Mouse (Mus musculus): ENCODE measurements at regions not wholly inside any gene's neighbourhood (a gene's known extent, or its start where the extent isn't known, plus 50 kb on each side); places are given as distances from the start of the nearest gene placed in this dataset.

GRCm38 (mm10) chr13:107882337-107882736 is 161.9 kb upstream of the Smim15 start:
- ATAC-seq (ENCODE audit: poor library complexity, severe bottlenecking) = no peak

DNA sequence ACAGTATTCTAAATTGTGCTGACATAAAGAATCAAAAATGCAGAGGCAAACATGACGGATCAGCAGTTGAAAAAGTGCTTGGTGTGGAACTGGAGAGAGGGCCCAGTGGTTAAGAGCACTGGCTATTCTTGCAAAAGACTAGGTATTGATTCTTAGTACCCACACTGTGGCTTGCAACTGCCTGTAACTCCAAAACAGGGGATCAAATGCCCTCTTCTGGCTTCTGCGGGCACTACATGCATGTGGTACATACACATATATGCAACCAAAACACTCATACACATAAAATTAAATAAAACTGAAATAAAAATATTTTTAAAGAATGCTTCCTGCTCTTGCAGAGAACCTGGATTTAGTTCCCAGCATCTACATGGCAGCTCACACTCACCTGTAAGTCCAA is 163.7 kb upstream of the Smim15 start:
- ATAC-seq (ENCODE audit: poor library complexity, severe bottlenecking) = no peak

- no peak for ATAC-seq (ENCODE audit: poor library complexity, severe bottlenecking)
Observed at GRCm38 (mm10) chr13:107879535-107879934, 164.7 kb upstream of the Smim15 start.

- no peak for ATAC-seq (ENCODE audit: poor library complexity, severe bottlenecking)
Observed at GRCm38 (mm10) chr13:107878980-107879379, 165.3 kb upstream of the Smim15 start.

GRCm38 (mm10) chr13:107873244-107873667 is 171.0 kb upstream of the Smim15 start:
- ATAC-seq (ENCODE audit: poor library complexity, severe bottlenecking) = peak; percentile 92

DNA sequence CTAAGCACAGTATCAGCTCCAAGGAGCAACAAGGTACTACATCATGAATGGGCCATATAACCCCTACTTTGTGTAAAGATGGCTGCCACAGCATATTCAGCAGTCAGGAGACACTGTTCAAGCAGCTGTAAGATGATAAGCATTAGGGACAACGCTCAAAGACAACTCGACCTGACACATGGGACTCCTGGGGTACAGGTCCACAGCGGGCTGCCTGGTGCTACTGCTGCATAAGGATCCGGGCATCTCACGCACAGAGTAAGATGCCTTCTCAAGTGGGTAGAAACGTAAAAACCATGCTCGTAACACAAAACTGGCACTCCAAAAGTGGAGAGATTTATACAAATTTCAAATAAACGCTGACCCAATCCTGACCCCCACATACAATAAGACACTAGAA is 171.7 kb upstream of the Smim15 start:
- no peak for ATAC-seq (ENCODE audit: poor library complexity, severe bottlenecking)

DNA sequence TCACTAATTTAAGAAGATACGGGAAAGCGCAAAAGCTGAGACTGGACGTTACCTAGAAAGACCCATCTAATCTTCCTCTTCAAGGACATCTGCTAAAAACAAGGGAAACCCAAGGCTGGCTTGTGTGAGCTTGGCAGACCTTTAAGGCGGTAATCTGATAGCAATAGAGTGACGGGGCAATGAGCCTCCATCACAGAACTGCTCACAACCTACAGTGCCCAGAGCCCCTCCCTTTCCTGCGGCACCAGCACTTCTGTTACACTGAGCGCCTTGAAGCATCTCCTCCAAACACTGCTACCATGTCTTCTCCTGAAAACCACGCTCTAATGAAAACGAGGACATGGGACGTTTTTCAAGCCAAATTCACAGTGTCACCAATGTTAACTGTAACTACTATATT is 172.1 kb upstream of the Smim15 start:
- no peak for ATAC-seq (ENCODE audit: poor library complexity, severe bottlenecking)

- ATAC-seq (ENCODE audit: poor library complexity, severe bottlenecking) = no peak
Observed at GRCm38 (mm10) chr13:107868906-107869305, 175.3 kb upstream of the Smim15 start.

GRCm38 (mm10) chr13:107866825-107867224 is 177.4 kb upstream of the Smim15 start:
- ATAC-seq (ENCODE audit: poor library complexity, severe bottlenecking) = 0 out of 2 replicates have a peak, but pooled peaks have one; percentile 14

GRCm38 (mm10) chr13:107862793-107863654 is 181.2 kb upstream of the Smim15 start:
- ATAC-seq (ENCODE audit: poor library complexity, severe bottlenecking) = no peak

DNA sequence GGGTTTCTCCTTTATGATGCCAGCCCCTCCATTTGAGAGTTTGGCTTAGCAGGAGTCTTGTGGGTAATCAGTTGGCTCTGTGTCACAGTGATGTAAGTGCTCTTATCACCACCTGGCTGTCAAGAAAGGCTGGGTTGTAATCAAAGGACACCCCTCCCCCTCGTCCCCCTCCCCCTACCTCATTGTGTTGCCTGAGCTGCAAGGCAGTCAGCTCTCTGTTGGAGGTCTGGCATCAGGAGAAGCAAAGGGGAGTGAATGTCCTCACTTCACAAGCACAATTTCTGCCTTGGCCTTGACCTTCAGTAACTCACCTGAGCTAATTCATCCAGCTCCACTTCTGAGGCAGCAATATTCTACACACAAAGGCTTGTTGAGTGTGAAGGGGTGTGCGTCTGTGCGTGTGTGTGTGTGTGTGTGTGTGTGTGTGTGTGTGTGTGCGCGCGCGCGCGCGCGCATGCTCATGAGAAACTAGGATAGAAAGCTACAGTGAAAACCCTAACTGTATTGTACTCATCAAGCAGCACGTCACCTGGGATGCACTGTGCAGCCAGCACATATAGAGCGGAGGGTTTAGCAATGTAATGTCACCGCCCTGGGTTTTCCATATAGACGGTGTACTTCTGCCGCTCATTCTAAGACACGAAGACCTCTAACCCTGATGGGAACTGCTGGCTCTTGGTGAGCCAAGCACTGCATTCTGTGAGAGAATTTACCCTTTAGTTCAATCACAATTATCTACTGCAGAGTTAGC is 182.7 kb upstream of the Smim15 start:
- ATAC-seq (ENCODE audit: poor library complexity, severe bottlenecking) = no peak

DNA sequence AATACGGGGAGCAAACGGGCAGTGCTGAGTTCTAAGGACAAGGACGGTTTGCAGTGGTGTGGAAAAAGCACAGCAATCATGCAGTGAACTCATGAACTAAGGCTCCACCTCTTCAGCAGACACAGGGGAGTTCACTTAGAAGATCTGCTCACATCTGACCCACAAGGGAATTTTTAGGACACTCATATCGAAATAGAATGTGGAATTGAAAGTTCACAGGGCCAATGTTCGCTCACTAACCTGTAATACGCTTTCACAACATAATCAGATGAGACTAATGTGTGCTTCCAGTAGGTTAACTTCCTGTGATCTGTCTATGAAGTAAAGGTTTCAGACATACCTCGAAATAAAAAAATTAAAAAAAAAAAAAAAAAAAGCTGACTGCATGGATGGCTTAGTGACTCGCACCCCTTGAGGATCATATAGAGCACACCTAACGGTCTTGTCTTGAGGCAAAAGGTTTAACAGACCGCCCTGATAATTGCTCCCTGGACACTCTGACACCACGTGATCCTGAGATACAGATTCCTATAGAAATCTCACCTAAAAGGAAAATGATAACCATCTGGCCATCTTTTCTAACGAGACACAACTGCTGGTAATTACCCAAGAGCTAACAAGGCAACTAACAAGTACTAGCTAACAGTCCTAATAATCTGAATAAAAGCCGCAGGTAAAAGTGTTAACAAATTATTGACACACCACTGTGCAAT is 187.0 kb upstream of the Smim15 start:
- 0 out of 2 replicates have a peak, but pooled peaks have one; percentile 31 for ATAC-seq (ENCODE audit: poor library complexity, severe bottlenecking)

- no peak for ATAC-seq (ENCODE audit: poor library complexity, severe bottlenecking)
Observed at GRCm38 (mm10) chr13:107850907-107851560, 193.2 kb upstream of the Smim15 start.

DNA sequence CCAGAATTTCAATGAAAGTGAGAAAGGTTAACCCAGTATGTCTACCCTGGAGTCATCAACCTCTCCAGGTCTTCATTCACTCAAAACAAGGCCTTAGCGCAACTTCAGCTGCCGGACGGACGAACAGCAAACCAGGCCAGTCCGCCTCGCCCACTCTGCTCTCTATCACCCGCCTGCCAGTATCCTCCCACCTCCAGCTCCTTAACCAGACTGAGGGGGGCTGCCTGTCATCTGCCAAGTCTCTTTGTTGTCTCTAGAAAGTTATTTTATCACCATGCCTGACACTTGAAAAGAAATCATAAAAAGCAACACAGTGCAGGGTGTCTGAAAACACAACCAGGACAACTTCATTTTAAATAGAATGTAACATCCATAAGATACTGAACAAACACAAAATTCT is 195.4 kb upstream of the Smim15 start:
- ATAC-seq (ENCODE audit: poor library complexity, severe bottlenecking) = no peak

DNA sequence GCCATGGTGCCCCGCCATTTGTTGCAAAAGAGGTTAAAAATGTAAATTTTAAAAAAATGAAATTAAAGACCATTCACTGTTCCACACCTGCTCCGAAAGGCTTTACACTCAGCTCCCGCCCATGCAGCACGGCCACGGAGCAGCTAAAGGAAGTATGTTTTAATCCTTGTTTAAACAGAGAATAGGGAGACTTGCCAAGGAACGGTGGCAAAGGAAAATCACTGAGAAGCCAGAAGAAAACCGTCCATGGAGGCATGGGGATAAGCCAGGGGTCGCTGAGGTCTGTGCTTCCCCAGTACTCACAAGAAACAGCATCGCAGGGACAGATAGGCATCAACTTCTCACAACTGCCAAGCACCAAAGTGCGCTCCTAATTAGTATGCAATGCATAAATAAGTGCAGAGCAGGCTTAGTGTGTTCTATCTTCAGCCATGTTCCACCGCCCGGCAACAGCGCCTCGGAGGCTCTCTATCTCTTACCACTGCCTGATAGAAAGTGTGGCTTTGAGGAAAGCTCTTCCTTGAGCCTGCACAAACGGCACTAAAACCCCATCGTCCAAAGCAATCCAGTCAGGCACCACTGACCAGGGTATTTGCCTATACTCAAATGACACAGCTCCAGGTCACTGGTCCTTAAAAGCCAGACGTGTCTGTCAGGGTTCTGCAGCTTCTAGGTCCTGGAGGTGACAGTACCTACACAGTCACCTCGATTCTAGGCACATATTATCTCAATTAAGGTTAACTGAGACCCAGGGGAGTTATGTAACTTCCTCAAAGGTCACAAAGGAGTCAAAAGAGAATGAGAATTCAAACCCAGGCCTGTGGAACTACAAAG is 196.8 kb upstream of the Smim15 start:
- 0 out of 2 replicates have a peak, but pooled peaks have one; percentile 2 for ATAC-seq (ENCODE audit: poor library complexity, severe bottlenecking)

GRCm38 (mm10) chr13:107846621-107847178 is 197.5 kb upstream of the Smim15 start:
- no peak for ATAC-seq (ENCODE audit: poor library complexity, severe bottlenecking)

DNA sequence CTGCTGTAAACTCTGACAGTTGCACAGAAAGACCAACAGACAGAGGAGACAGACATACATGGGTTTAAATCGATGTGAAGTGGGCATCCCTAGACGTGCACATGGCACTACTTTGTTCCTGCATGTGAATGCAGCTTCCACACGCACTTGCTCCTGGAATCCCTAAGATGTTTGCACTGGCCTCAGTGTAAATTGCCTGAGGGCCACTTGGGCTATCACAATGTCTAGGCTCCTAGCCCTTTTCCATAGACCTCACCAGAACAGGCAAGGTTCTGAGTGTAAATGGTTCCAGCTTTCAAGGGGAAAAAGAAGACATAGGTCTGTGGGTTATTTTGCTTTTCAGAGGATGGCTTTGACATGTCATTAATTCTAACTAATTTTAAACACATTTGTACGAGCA is 198.4 kb upstream of the Smim15 start:
- ATAC-seq (ENCODE audit: poor library complexity, severe bottlenecking) = no peak

DNA sequence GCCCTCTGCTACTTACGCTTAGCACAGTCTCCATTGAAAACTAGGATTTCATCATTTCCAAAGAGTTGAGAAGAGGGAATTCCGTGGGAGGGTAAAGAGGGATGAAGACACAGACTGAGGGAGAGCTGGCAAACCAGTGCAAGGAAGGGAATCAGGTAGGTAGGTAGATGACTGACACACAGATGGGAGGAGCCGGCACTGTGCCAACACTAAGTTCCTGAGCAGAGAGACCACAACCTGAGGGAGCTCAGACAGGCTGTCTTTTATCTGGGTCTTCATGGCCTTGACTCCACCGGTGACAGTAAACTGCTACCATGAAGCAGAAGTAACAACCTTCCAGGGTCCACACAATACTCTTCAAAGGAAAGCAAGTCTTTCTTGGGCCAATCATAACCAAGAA is 200.2 kb upstream of the Smim15 start:
- peak; percentile 39 for ATAC-seq (ENCODE audit: poor library complexity, severe bottlenecking)

DNA sequence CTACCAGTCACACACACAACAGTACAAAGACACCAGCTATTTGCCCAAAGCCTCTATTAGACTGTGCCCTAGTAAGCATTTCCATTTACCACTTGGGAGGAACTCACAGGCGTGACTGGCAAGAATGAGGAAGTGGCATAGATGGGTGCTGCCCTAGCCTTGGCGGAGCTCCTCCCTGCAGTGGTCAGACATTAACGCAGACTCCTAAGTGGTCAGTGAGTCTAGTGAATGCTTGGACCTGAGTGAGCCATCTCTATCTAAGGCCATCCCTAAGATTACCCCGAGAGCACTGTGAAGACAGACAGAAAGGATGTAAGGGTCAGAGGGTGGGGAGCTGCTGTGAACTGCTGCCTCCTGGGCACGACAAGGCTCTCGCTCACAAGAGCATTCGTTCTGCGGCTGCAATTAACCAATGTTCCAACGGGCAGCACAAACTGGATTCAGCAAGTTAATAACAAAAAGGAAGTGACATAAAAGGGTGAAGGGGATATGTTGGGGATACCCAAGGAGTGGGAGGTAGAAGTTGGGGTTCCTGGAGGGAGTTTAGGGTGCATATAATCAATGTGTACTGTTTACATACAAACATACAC is 206.0 kb upstream of the Smim15 start:
- peak; percentile 92 for ATAC-seq (ENCODE audit: poor library complexity, severe bottlenecking)

Measured in megakaryocyte, adult 5-6 weeks (primary cell).